Mouse (Mus musculus) heart, postnatal 0 days (tissue): ENCODE results near the gene Stab2.

ENCODE experiments used
- CTCF ChIP-seq: IDR thresholded peaks from 2 replicates; pipeline ENCODE4 v1.5.1; 2016; ENCODE audit warnings: antibody characterized with exemption, control low read depth, low read depth
- EP300 ChIP-seq: IDR thresholded peaks from 2 replicates; pipeline ENCODE4 v1.6.1; 2016; ENCODE audit warnings: antibody characterized with exemption, low read depth

DNA sequence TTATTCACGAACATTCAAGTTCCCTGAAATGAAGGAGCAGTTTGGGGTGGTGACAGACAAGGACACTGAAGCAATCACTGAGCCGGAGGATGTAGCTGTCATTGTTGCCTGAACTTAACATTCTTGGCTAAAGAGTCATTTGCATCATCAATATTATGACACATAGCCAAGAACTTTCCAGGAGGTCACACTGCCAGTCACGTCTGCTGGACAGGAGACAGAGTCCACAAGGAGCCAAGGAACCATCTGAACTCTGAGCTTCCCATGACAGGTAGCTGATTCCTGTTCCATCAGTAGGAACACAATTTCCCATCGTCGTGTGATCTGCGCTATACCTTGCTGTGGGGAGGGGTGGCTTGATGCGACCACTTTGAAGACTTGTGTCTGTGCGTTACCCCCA lies 24.9 kb upstream of the Stab2 start:
- TF ChIP-seq CTCF (no peak), EP300 (no peak)
